23 mouse cellular contexts compared by ENCODE assay signal in genomic region chr19:24640982-24641381, GRCm38 (mm10). TPM values are rescaled to one million over a fixed set of nuclear protein-coding genes. Genes with fewer than 3 reads are reported as not detected.
DNase-seq lines count a peak whose midpoint lies in the region; TF ChIP-seq lines count a peak whose summit lies in the region.
"Had no signal": no experiment of that assay in that cellular context is flagged by ENCODE, and none has a peak within 500 bp of the region (broad histone marks: within the 10 kb centered on the region; RNA-seq: fewer than 3 reads in every experiment).

No protein-coding gene starts in this region.

- no peaks in the 10 kb centered on the region for H3K36me3 ChIP-seq in testis, adult 2 months (ENCODE audit: control insufficient read depth, insufficient read depth, low read length)
- no peaks in the 10 kb centered on the region for H3K36me3 ChIP-seq in C2C12 (ENCODE audit: control insufficient read depth, insufficient read depth)
- H3K36me3 ChIP-seq in myocyte (ENCODE audit: control insufficient read depth, insufficient read depth), result no peaks in the 10 kb centered on the region
- H3K36me3 ChIP-seq: embryonic facial prominence, embryonic 10.5 days; embryonic facial prominence, embryonic 12.5 days; forebrain, embryonic 15.5 days had no signal

- H3K79me3 ChIP-seq in C2C12 (ENCODE audit: low read depth), result no peaks in the 10 kb centered on the region

- DNase-seq in testis, postnatal 10 days (ENCODE audit: low spot score), result no peak
- peak; percentile 38 for DNase-seq in NIH3T3 (ENCODE audit: low read depth)
- DNase-seq in frontal cortex, adult 2 months (ENCODE audit: extremely low spot score in 1 of 2, low spot score in 1 of 2), result no peak
- DNase-seq in adrenal gland, postnatal 10 days, result no peak
- no peak for DNase-seq in frontal cortex, postnatal 10 days (ENCODE audit: low spot score in 2 of 2)
- DNase-seq: adrenal gland, adult 2 months; adrenal gland, postnatal 14 days; adrenal gland, postnatal 36 days; B cell, adult 2 months; cerebellum, adult 11-12 months; cerebellum, adult 2 months; cerebellum, adult 9-10 months; cerebellum, postnatal 10 days; cerebellum, postnatal 25 days; forebrain, postnatal 0 days had no signal

- H3ac ChIP-seq in C2C12 (ENCODE audit: control insufficient read depth, insufficient read length, low read depth) (no peak overlapping the region), myocyte (ENCODE audit: control insufficient read depth, insufficient read length) (no peak overlapping the region)

- TF ChIP-seq POLR2A in testis, adult 2 months (IDR thresholded peaks at IDR 0.05; ENCODE audit: control insufficient read depth, low read depth, low read length), result no peak
- no peak for TF ChIP-seq POLR2A in myocyte (IDR thresholded peaks at IDR 0.05; ENCODE audit: insufficient read length, low read depth)

- H3K27me3 ChIP-seq in testis, adult 2 months (ENCODE audit: control insufficient read depth, insufficient read depth, low read length), result no peaks in the 10 kb centered on the region
- no peaks in the 10 kb centered on the region for H3K27me3 ChIP-seq in C2C12 (ENCODE audit: control insufficient read depth, insufficient read depth, insufficient read length)
- H3K27me3 ChIP-seq in myocyte (ENCODE audit: control insufficient read depth, insufficient read depth, insufficient read length), result no peaks in the 10 kb centered on the region
- H3K27me3 ChIP-seq: embryonic facial prominence, embryonic 12.5 days; forebrain, embryonic 13.5 days; forebrain, embryonic 15.5 days had no signal

- H3K4me3 ChIP-seq in testis, adult 2 months (ENCODE audit: control insufficient read depth, low read depth, low read length), result peak overlapping the region; percentile 27
- H3K4me3 ChIP-seq in C2C12 (ENCODE audit: insufficient read depth, poor library complexity, severe bottlenecking) (no peak overlapping the region), myocyte (no peak overlapping the region)
- H3K4me3 ChIP-seq: embryonic facial prominence, embryonic 10.5 days; embryonic facial prominence, embryonic 12.5 days; forebrain, embryonic 13.5 days; forebrain, embryonic 15.5 days had no signal

- H3K4me2 ChIP-seq in myocyte (ENCODE audit: low read depth), result no peak overlapping the region
- H3K4me2 ChIP-seq: embryonic facial prominence, embryonic 12.5 days; forebrain, embryonic 13.5 days; forebrain, embryonic 15.5 days had no signal

- 0 out of 2 replicates have a peak, but pooled peaks cover 3% of the 10 kb centered on the region for H3K4me1 ChIP-seq in testis, adult 2 months (ENCODE audit: control insufficient read depth, insufficient read depth, low read length)
- H3K4me1 ChIP-seq: embryonic facial prominence, embryonic 12.5 days; forebrain, embryonic 13.5 days; forebrain, embryonic 15.5 days had no signal

- no peaks in the 10 kb centered on the region for H3K79me2 ChIP-seq in C2C12 (ENCODE audit: control insufficient read depth, insufficient read depth)
- no peaks in the 10 kb centered on the region for H3K79me2 ChIP-seq in myocyte (ENCODE audit: control insufficient read depth, insufficient read depth)

- TF ChIP-seq CTCF in testis, adult 2 months (IDR thresholded peaks at IDR 0.05; ENCODE audit: control insufficient read depth, insufficient read depth, insufficient replicate concordance, low read depth, low read length), result no peak
- TF ChIP-seq CTCF in C2C12 (IDR thresholded peaks at IDR 0.05; ENCODE audit: control insufficient read depth, insufficient read depth, insufficient read length), result no peak

- H3K27ac ChIP-seq in testis, adult 2 months (ENCODE audit: control insufficient read depth, insufficient read depth, low read depth, low read length), result no peak overlapping the region
- H3K27ac ChIP-seq: embryonic facial prominence, embryonic 10.5 days; embryonic facial prominence, embryonic 12.5 days; forebrain, embryonic 13.5 days; forebrain, embryonic 15.5 days had no signal

TF ChIP-seq in C2C12, 6 proteins besides CTCF, POLR2A, EP300 and RAD21:
- TF ChIP-seq USF1 (IDR thresholded peaks at IDR 0.05; ENCODE audit: low read depth), result peak; percentile 36
- no peak for TF ChIP-seq MAX (IDR thresholded peaks at IDR 0.05)
- TF ChIP-seq FOSL1 (IDR thresholded peaks at IDR 0.05; ENCODE audit: insufficient read depth, low read length, poor library complexity, severe bottlenecking), result no peak
- TF ChIP-seq MYOD1 (IDR thresholded peaks at IDR 0.05; ENCODE audit: control insufficient read depth, insufficient read length, low read depth), result peak; percentile 80

TF ChIP-seq in myocyte, 11 proteins besides CTCF, POLR2A, EP300 and RAD21:
- TF ChIP-seq TCF12 (IDR thresholded peaks at IDR 0.05; ENCODE audit: insufficient read depth, poor library complexity, severe bottlenecking), result peak; percentile 84
- TF ChIP-seq MAX (IDR thresholded peaks at IDR 0.05; ENCODE audit: low read depth), result no peak
- no peak for TF ChIP-seq CEBPB (IDR thresholded peaks at IDR 0.05; ENCODE audit: insufficient read depth, poor library complexity, severe bottlenecking)
- TF ChIP-seq REST (IDR thresholded peaks at IDR 0.05; ENCODE audit: insufficient read depth, insufficient read length), result no peak
- TF ChIP-seq MYOD1 (IDR thresholded peaks at IDR 0.05; ENCODE audit: control insufficient read depth in 1 of 3, insufficient read length in 2 of 3, low read depth in 2 of 3), result peak; percentile 75 to 86 (median 81)
- peak; percentile 0 for TF ChIP-seq TCF3 (IDR thresholded peaks at IDR 0.05; ENCODE audit: insufficient read length, low read depth)
- peak in 2 of 3 experiments; percentile 85 to 93 for TF ChIP-seq MYOG (IDR thresholded peaks at IDR 0.05; ENCODE audit: control insufficient read depth in 1 of 3, insufficient read depth in 1 of 3, insufficient read length in 2 of 3, low read depth in 2 of 3)
- TF ChIP-seq USF1 (IDR thresholded peaks at IDR 0.05; ENCODE audit: low read depth), result peak; percentile 47
TF ChIP-seq in myocyte: peak in this region for 5.

RNA-seq across cellular contexts. Expression of gene Tmem252, which starts 32.8 kb away (rescaled TPM):
- polyA plus RNA-seq in testis, adult 2 months (2012; rRNA removed), result 0.06 TPM in 2 replicates
- polyA plus RNA-seq in C2C12 (2012; fragmentation: generic; extraction: Trizol), result under 0.01 TPM
- polyA plus RNA-seq in myocyte (2012; fragmentation: generic; extraction: Trizol), result 2.7 TPM
- polyA plus RNA-seq in frontal cortex, adult 2 months (2012; rRNA removed), result 0.34 and 0.44 TPM in 2 replicates
- under 1 TPM; 0.24 to 0.51 TPM for total RNA-seq in adrenal gland, postnatal 10 days (2021)
- total RNA-seq: MEL had no signal
